Mouse (Mus musculus): ENCODE results near the gene Klhl29. TPM values are rescaled to one million over a fixed set of nuclear protein-coding genes. Genes with fewer than 3 reads are reported as not detected.

Gene Klhl29
- polyA plus RNA-seq, 1 experiment = 0.02 TPM

GRCm38 (mm10) chr12:5182586-5182985 is 192.9 kb downstream of the Klhl29 start:
- Histone ChIP-seq H3ac (ENCODE audit: control insufficient read depth, insufficient read length) (no peak overlapping the region), H3K4me2 (ENCODE audit: low read depth) (no peak overlapping the region), H3K27me3 (ENCODE audit: control insufficient read depth, insufficient read depth, insufficient read length) (no peaks in the 10 kb centered on the region), H3K79me2 (ENCODE audit: control insufficient read depth, insufficient read depth) (no peaks in the 10 kb centered on the region), H3K36me3 (ENCODE audit: control insufficient read depth, insufficient read depth) (no peaks in the 10 kb centered on the region), H3K4me3 (no peak overlapping the region)
- no peak for TF ChIP-seq POLR2AphosphoS2 (IDR thresholded peaks at IDR 0.05; ENCODE audit: insufficient read length, low read depth)
- no peak for TF ChIP-seq MYOG (IDR thresholded peaks at IDR 0.05; ENCODE audit: control insufficient read depth in 1 of 3, insufficient read depth in 1 of 3, insufficient read length in 2 of 3, low read depth in 2 of 3)
- no peak for TF ChIP-seq USF1 (IDR thresholded peaks at IDR 0.05; ENCODE audit: low read depth)
- no peak for TF ChIP-seq CEBPB (IDR thresholded peaks at IDR 0.05; ENCODE audit: insufficient read depth, poor library complexity, severe bottlenecking)
- no peak for TF ChIP-seq MYOD1 (IDR thresholded peaks at IDR 0.05; ENCODE audit: control insufficient read depth in 1 of 3, insufficient read length in 2 of 3, low read depth in 2 of 3)

GRCm38 (mm10) chr12:5182165-5182564 is 193.3 kb downstream of the Klhl29 start:
- H3K4me3 ChIP-seq = no peak overlapping the region
- H3K4me2 ChIP-seq (ENCODE audit: low read depth) = no peak overlapping the region
- H3K79me2 ChIP-seq (ENCODE audit: control insufficient read depth, insufficient read depth) = no peaks in the 10 kb centered on the region
- no peak overlapping the region for H3ac ChIP-seq (ENCODE audit: control insufficient read depth, insufficient read length)
- TF ChIP-seq E2F4 (IDR thresholded peaks at IDR 0.05; ENCODE audit: insufficient read depth) (no peak), CEBPB (IDR thresholded peaks at IDR 0.05; ENCODE audit: insufficient read depth, poor library complexity, severe bottlenecking) (no peak), TCF3 (IDR thresholded peaks at IDR 0.05; ENCODE audit: insufficient read length, low read depth) (no peak), USF1 (IDR thresholded peaks at IDR 0.05; ENCODE audit: low read depth) (no peak), POLR2A (IDR thresholded peaks at IDR 0.05; ENCODE audit: insufficient read length, low read depth) (no peak)
- no peaks in the 10 kb centered on the region for H3K36me3 ChIP-seq (ENCODE audit: control insufficient read depth, insufficient read depth)
- H3K27me3 ChIP-seq (ENCODE audit: control insufficient read depth, insufficient read depth, insufficient read length) = no peaks in the 10 kb centered on the region

- no peak overlapping the region for H3K4me2 ChIP-seq (ENCODE audit: low read depth)
- no peaks in the 10 kb centered on the region for H3K79me2 ChIP-seq (ENCODE audit: control insufficient read depth, insufficient read depth)
- no peaks in the 10 kb centered on the region for H3K36me3 ChIP-seq (ENCODE audit: control insufficient read depth, insufficient read depth)
- H3K4me3 ChIP-seq = no peak overlapping the region
- no peak for TF ChIP-seq TCF3 (IDR thresholded peaks at IDR 0.05; ENCODE audit: insufficient read length, low read depth)
- no peak for TF ChIP-seq MYOG (IDR thresholded peaks at IDR 0.05; ENCODE audit: control insufficient read depth in 1 of 3, insufficient read depth in 1 of 3, insufficient read length in 2 of 3, low read depth in 2 of 3)
- TF ChIP-seq CEBPB (IDR thresholded peaks at IDR 0.05; ENCODE audit: insufficient read depth, poor library complexity, severe bottlenecking) = no peak
- no peak for TF ChIP-seq MYOD1 (IDR thresholded peaks at IDR 0.05; ENCODE audit: control insufficient read depth in 1 of 3, insufficient read length in 2 of 3, low read depth in 2 of 3)
- no peak for TF ChIP-seq SRF (IDR thresholded peaks at IDR 0.05; ENCODE audit: control insufficient read depth, insufficient read length, low read depth)
- TF ChIP-seq MAX (IDR thresholded peaks at IDR 0.05; ENCODE audit: low read depth) = no peak
- TF ChIP-seq E2F4 (IDR thresholded peaks at IDR 0.05; ENCODE audit: insufficient read depth) = no peak
- no peak for TF ChIP-seq POLR2AphosphoS2 (IDR thresholded peaks at IDR 0.05; ENCODE audit: insufficient read length, low read depth)
- no peak overlapping the region for H3ac ChIP-seq (ENCODE audit: control insufficient read depth, insufficient read length)
- H3K27me3 ChIP-seq (ENCODE audit: control insufficient read depth, insufficient read depth, insufficient read length) = no peaks in the 10 kb centered on the region
Measured at GRCm38 (mm10) chr12:5176716-5177341, 198.7 kb downstream of the Klhl29 start.

GRCm38 (mm10) chr12:5166141-5166540 is 209.3 kb downstream of the Klhl29 start:
- no peak overlapping the region for H3K4me2 ChIP-seq (ENCODE audit: low read depth)
- no peak for TF ChIP-seq USF1 (IDR thresholded peaks at IDR 0.05; ENCODE audit: low read depth)
- TF ChIP-seq POLR2AphosphoS2 (IDR thresholded peaks at IDR 0.05; ENCODE audit: insufficient read length, low read depth) = no peak
- TF ChIP-seq TCF3 (IDR thresholded peaks at IDR 0.05; ENCODE audit: insufficient read length, low read depth) = no peak
- TF ChIP-seq E2F4 (IDR thresholded peaks at IDR 0.05; ENCODE audit: insufficient read depth) = no peak

GRCm38 (mm10) chr12:5165411-5165810 is 210.1 kb downstream of the Klhl29 start:
- Histone ChIP-seq H3K4me2 (ENCODE audit: low read depth) (no peak overlapping the region), H3K79me2 (ENCODE audit: control insufficient read depth, insufficient read depth) (no peaks in the 10 kb centered on the region), H3K27me3 (ENCODE audit: control insufficient read depth, insufficient read depth, insufficient read length) (no peaks in the 10 kb centered on the region), H3K4me3 (no peak overlapping the region), H3ac (ENCODE audit: control insufficient read depth, insufficient read length) (no peak overlapping the region), H3K36me3 (ENCODE audit: control insufficient read depth, insufficient read depth) (no peaks in the 10 kb centered on the region)
- TF ChIP-seq TCF12 (IDR thresholded peaks at IDR 0.05; ENCODE audit: insufficient read depth, poor library complexity, severe bottlenecking) (no peak), MYOD1 (IDR thresholded peaks at IDR 0.05; ENCODE audit: control insufficient read depth in 1 of 3, insufficient read length in 2 of 3, low read depth in 2 of 3) (no peak), USF1 (IDR thresholded peaks at IDR 0.05; ENCODE audit: low read depth) (no peak), CEBPB (IDR thresholded peaks at IDR 0.05; ENCODE audit: insufficient read depth, poor library complexity, severe bottlenecking) (no peak), E2F4 (IDR thresholded peaks at IDR 0.05; ENCODE audit: insufficient read depth) (no peak), MYOG (IDR thresholded peaks at IDR 0.05; ENCODE audit: control insufficient read depth in 1 of 3, insufficient read depth in 1 of 3, insufficient read length in 2 of 3, low read depth in 2 of 3) (no peak)

More at GRCm38 (mm10) chr12:5166141-5166540, 209.3 kb downstream of the Klhl29 start:
- Histone ChIP-seq H3K36me3 (ENCODE audit: control insufficient read depth, insufficient read depth) (no peaks in the 10 kb centered on the region), H3K79me2 (ENCODE audit: control insufficient read depth, insufficient read depth) (no peaks in the 10 kb centered on the region), H3K4me3 (no peak overlapping the region), H3ac (ENCODE audit: control insufficient read depth, insufficient read length) (no peak overlapping the region), H3K27me3 (ENCODE audit: control insufficient read depth, insufficient read depth, insufficient read length) (no peaks in the 10 kb centered on the region)

- H3ac ChIP-seq (ENCODE audit: control insufficient read depth, insufficient read length) = no peak overlapping the region
- H3K36me3 ChIP-seq (ENCODE audit: control insufficient read depth, insufficient read depth) = no peaks in the 10 kb centered on the region
- TF ChIP-seq POLR2AphosphoS2 (IDR thresholded peaks at IDR 0.05; ENCODE audit: insufficient read length, low read depth) = no peak
- no peak for TF ChIP-seq TCF12 (IDR thresholded peaks at IDR 0.05; ENCODE audit: insufficient read depth, poor library complexity, severe bottlenecking)
- TF ChIP-seq REST (IDR thresholded peaks at IDR 0.05; ENCODE audit: insufficient read depth, insufficient read length) = no peak
- no peak for TF ChIP-seq SRF (IDR thresholded peaks at IDR 0.05; ENCODE audit: control insufficient read depth, insufficient read length, low read depth)
- no peak for TF ChIP-seq MYOD1 (IDR thresholded peaks at IDR 0.05; ENCODE audit: control insufficient read depth in 1 of 3, insufficient read length in 2 of 3, low read depth in 2 of 3)
- no peak for TF ChIP-seq POLR2A (IDR thresholded peaks at IDR 0.05; ENCODE audit: insufficient read length, low read depth)
- TF ChIP-seq MAX (IDR thresholded peaks at IDR 0.05; ENCODE audit: low read depth) = no peak
- TF ChIP-seq CEBPB (IDR thresholded peaks at IDR 0.05; ENCODE audit: insufficient read depth, poor library complexity, severe bottlenecking) = no peak
- no peak for TF ChIP-seq E2F4 (IDR thresholded peaks at IDR 0.05; ENCODE audit: insufficient read depth)
- TF ChIP-seq MYOG (IDR thresholded peaks at IDR 0.05; ENCODE audit: control insufficient read depth in 1 of 3, insufficient read depth in 1 of 3, insufficient read length in 2 of 3, low read depth in 2 of 3) = no peak
- no peak for TF ChIP-seq TCF3 (IDR thresholded peaks at IDR 0.05; ENCODE audit: insufficient read length, low read depth)
- no peak for TF ChIP-seq USF1 (IDR thresholded peaks at IDR 0.05; ENCODE audit: low read depth)
- H3K27me3 ChIP-seq (ENCODE audit: control insufficient read depth, insufficient read depth, insufficient read length) = no peaks in the 10 kb centered on the region
- H3K79me2 ChIP-seq (ENCODE audit: control insufficient read depth, insufficient read depth) = no peaks in the 10 kb centered on the region
- no peak overlapping the region for H3K4me3 ChIP-seq
- no peak overlapping the region for H3K4me2 ChIP-seq (ENCODE audit: low read depth)
Measured at GRCm38 (mm10) chr12:5162672-5163071, 212.8 kb downstream of the Klhl29 start.

Measured in myocyte (in vitro differentiated cells).